Mouse (Mus musculus) neural tube, embryonic 13.5 days (tissue): Measurements from ENCODE around the gene Kansl1. TPM values are rescaled to one million over a fixed set of nuclear protein-coding genes. Genes with fewer than 3 reads are reported as not detected.

Source experiments
- ATAC-seq: fragments of 200-750 bp; cut with Nextera tagmentation; 2 replicates; pipeline ENCODE4 v1.8.0; 2017; ENCODE audit warnings: low read depth, mild to moderate bottlenecking, moderate TSS enrichment, moderate library complexity
- H3K27ac ChIP-seq: fragments of 300-500 bp; sonication (generic); replicated peaks from 2 replicates; pipeline ENCODE4 v1.5.1; 2015; ENCODE audit warnings: moderate library complexity, mild to moderate bottlenecking, inconsistent platforms
- H3K27me3 ChIP-seq: fragments of 300-500 bp; sonication (generic); 2 replicates; pipeline ENCODE4 v1.6.1; 2015; ENCODE audit warnings: mild to moderate bottlenecking, inconsistent platforms
- H3K36me3 ChIP-seq: fragments of 300-500 bp; sonication (generic); 2 replicates; pipeline ENCODE4 v1.6.1; 2015; ENCODE audit warnings: mild to moderate bottlenecking, inconsistent platforms
- H3K4me1 ChIP-seq: fragments of 300-500 bp; sonication (generic); replicated peaks from 2 replicates; pipeline ENCODE4 v1.6.1; 2015; ENCODE audit warnings: inconsistent platforms
- H3K4me2 ChIP-seq: fragments of 300-500 bp; sonication (generic); 2 replicates; pipeline ENCODE4 v1.6.1; 2015; ENCODE audit warnings: inconsistent platforms, mild to moderate bottlenecking, moderate library complexity
- H3K4me3 ChIP-seq: fragments of 300-500 bp; sonication (generic); 2 replicates; pipeline ENCODE4 v1.5.1; 2015; ENCODE audit warnings: mild to moderate bottlenecking, inconsistent platforms
- H3K9ac ChIP-seq: fragments of 300-500 bp; sonication (generic); 2 replicates; pipeline ENCODE4 v1.6.1; 2015; ENCODE audit warnings: moderate library complexity, mild to moderate bottlenecking, inconsistent platforms
- H3K9me3 ChIP-seq: fragments of 300-500 bp; sonication (generic); 2 replicates; pipeline ENCODE4 v1.6.1; 2016; ENCODE audit warnings: inconsistent platforms
- WGBS: fragments of 180-500 bp; shearing (Covaris S2); methylation state at CpG from one replicate; pipeline ENCODE4 v1.1.7; 2015; 5-methylcytosine and 5-hydroxymethylcytosine counted together
- polyA plus RNA-seq: library from polyadenylated mRNA; unstranded; fragments of >200 nt; fragmentation: Nextera tagmentation; extraction: Ambion mirVana; gene quantifications from 2 replicates; pipeline ENCODE4 v1.2.1, GENCODE M21; 2015

Kansl1 gene
- polyA plus RNA-seq: 28.9 and 30.9 TPM in 2 replicates

DNA sequence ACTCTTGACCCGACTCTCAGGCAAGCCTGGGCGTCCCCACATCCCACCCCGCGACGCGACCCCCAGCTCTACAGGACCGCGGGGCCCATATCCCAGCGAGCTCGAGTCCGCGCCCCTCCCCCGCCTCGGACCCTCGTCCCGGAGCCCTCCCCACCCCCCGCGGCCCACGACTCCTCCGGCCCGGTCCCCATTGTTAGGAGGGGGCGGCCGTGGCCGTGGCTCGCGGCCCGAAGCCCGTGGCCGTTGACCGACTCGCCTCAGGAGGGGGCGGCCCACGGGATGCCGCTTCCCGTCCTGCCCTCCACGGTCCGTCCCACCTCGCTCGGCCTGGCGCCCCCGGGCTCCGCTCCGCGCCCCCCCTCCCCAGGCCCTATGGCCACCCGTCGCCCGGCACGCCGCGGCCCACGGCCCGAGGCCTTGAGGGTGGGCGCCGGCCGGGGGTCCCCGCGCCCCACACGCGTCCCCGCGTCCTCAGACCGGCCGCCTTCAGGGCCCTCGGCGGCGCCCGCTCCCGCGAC lies at the start of gene Kansl1:
Gene Kansl1, minus strand, starts transcription at position 111 of the 518 bp plus-strand sequence.
- Histone ChIP-seq H3K9me3 (no peaks in the 10 kb centered on the region), H3K27ac (peak within 1 kb of the TSS; percentile 71), H3K9ac (peak within 1 kb of the TSS; percentile 99), H3K4me3 (peak within 1 kb of the TSS; percentile 94), H3K4me2 (peak within 1 kb of the TSS; percentile 74), H3K27me3 (no peaks in the 10 kb centered on the region; the same call in 1 of the 2 replicates), H3K4me1 (peaks cover 39% of the 10 kb centered on the region), H3K36me3 (peaks cover 13% of the 10 kb centered on the region)
- peak; percentile 82 for ATAC-seq
- 0% methylated on average over 49 of the region's 69 CpGs for WGBS

DNA sequence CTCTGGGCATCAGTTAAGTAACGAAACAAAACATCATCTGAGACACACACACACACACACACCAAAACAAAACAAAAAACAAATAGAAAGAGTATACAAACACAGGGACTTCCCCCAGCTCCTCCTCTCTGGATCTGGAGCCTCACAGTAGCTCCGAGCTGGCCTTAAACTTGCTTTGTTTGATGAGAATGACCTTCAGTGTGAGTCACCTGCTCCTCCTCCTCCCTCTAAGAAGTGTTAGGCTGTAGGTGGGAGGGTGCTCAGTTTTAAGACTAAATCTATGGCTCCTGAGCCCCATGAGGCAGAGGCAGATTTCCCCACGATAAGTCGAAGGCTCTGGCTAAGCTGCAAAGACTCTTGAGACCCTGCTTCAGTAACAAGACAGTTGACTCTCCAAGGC lies 43.8 kb upstream of the Kansl1 start:
- Histone ChIP-seq H3K27ac (no peak overlapping the region), H3K4me2 (no peak overlapping the region), H3K9me3 (no peaks in the 10 kb centered on the region), H3K4me3 (no peak overlapping the region), H3K27me3 (no peaks in the 10 kb centered on the region), H3K4me1 (no peaks in the 10 kb centered on the region), H3K9ac (no peak overlapping the region), H3K36me3 (peaks cover 90% of the 10 kb centered on the region)
- no peak for ATAC-seq
- 92% methylated on average over 4 of the region's 4 CpGs for WGBS

DNA sequence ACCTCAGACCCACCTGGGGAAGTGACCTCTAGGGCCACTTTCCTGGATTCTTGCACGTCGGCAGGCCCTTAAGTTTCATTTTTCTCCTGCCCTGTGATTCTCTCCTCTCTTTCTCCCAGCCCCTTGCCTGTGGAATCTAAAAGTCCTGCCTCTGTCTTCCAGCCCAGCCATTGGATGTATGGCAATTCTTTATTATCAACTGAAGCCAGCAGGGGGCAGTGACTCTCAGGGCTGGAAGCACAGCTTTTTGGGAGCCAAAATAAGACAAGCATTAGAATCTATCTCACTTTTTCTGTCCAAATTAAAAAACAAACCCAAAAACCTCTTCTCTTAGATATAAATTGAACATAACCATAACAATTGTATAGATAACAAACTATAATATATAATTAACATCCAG lies 41.9 kb upstream of the Kansl1 start:
- Histone ChIP-seq H3K27ac (no peak overlapping the region), H3K36me3 (peaks cover 90% of the 10 kb centered on the region), H3K9me3 (no peaks in the 10 kb centered on the region), H3K4me2 (no peak overlapping the region), H3K9ac (no peak overlapping the region), H3K4me1 (no peaks in the 10 kb centered on the region), H3K27me3 (no peaks in the 10 kb centered on the region), H3K4me3 (no peak overlapping the region)
- no peak for ATAC-seq
- 91% methylated on average over 2 of the region's 2 CpGs for WGBS

DNA sequence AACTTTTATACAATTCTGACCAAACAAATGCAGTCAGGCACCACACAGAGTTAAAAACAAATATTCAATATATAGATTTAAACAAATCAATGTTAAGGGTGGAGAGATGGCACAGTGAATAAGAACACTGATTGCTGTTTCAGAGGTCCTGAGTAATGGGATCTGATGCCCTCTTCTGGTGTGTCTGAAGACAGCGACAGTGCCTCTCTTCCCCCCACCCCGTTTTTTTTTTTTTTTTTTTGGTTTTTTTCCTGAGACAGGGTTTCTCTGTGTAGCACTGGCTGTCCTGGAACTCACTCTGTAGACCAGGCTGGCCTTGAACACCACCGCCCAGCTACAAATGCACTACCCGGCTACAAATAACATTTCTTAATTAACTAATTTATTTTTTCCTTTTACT lies 39.8 kb upstream of the Kansl1 start:
- 82% methylated on average over 4 of the region's 4 CpGs for WGBS
- no peak overlapping the region for H3K4me2 ChIP-seq
- H3K9ac ChIP-seq: no peak overlapping the region
- H3K27me3 ChIP-seq: no peaks in the 10 kb centered on the region
- no peaks in the 10 kb centered on the region for H3K4me1 ChIP-seq
- ATAC-seq: no peak
- H3K9me3 ChIP-seq: no peaks in the 10 kb centered on the region
- H3K36me3 ChIP-seq: peaks cover 83% of the 10 kb centered on the region
- no peak overlapping the region for H3K4me3 ChIP-seq
- H3K27ac ChIP-seq: no peak overlapping the region

DNA sequence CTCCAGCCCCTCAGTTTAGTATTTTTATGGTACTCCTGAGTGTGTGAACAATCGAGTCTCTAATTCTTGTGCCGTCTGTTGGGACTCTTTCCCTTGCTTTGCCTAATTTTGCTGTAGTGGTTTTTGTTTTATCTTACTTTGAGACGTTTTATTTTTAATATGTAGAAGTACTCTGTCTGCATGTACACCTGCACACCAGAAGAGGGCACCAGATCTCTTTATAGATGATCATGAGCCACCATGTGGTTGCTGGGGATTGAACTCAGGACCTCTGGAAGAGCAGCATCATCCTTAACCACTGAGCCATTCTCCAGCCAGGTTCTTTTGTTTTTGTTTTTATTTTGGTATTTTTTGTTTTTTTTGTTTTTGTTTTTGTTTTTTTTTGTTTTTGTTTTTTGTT lies 19.6 kb upstream of the Kansl1 start:
- no peaks in the 10 kb centered on the region for H3K36me3 ChIP-seq
- H3K27me3 ChIP-seq: no peaks in the 10 kb centered on the region
- H3K4me1 ChIP-seq: no peaks in the 10 kb centered on the region
- H3K9me3 ChIP-seq: no peaks in the 10 kb centered on the region; the same call in 1 of the 2 replicates
- no peak overlapping the region for H3K27ac ChIP-seq
- no peak overlapping the region for H3K9ac ChIP-seq
- H3K4me2 ChIP-seq: no peak overlapping the region
- 83% methylated on average over 3 of the region's 3 CpGs for WGBS
- no peak overlapping the region for H3K4me3 ChIP-seq
- ATAC-seq: no peak

DNA sequence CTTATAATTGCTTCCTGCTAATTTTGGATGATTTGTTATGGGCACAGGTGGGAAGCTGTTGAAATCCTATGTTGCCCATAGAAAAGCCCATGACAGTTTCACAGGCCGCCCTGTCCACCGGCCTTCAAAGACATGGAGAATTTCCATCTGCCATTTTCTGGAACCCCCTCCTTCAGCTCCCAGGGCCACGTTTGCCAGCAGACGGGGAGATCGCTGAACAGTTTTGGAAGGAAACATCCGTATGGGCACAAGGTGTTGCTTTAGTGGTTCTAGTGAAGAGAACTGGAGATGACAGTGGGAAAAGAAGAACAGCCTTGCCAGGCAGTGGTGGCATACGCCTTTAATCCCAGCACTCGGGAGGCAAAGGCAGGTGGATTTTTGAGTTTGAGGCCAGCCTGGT lies 13.3 kb upstream of the Kansl1 start:
- H3K9me3 ChIP-seq: no peaks in the 10 kb centered on the region; the same call in 1 of the 2 replicates
- H3K4me3 ChIP-seq: no peak overlapping the region
- H3K36me3 ChIP-seq: no peaks in the 10 kb centered on the region
- no peaks in the 10 kb centered on the region for H3K27me3 ChIP-seq
- H3K4me1 ChIP-seq: no peaks in the 10 kb centered on the region
- no peak for ATAC-seq
- H3K4me2 ChIP-seq: no peak overlapping the region
- no peak overlapping the region for H3K9ac ChIP-seq
- H3K27ac ChIP-seq: no peak overlapping the region
- WGBS: 91% methylated on average over 8 of the region's 8 CpGs

DNA sequence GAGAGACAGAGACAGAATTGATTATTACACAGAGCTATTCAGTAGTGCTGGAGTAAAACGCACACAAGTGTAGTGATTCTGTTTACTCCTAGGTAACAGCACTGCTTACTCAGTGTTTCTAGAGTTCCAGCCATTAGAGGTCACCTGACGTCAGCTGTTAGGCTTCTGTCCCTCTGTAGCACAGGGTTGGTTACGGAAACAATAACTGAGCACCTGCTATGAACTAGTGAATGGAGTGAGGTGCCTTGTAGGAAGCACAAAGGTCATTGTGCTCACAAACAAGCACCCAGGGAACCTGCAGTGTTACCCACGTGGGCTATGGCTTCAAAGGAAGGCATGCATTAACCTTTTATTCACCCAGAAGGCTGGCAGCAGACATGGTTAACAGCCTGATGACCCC lies 10.8 kb upstream of the Kansl1 start:
- WGBS: 60% methylated on average over 4 of the region's 4 CpGs
- Histone ChIP-seq H3K4me1 (no peaks in the 10 kb centered on the region), H3K4me2 (no peak overlapping the region), H3K4me3 (no peak overlapping the region), H3K27me3 (no peaks in the 10 kb centered on the region), H3K27ac (no peak overlapping the region), H3K36me3 (no peaks in the 10 kb centered on the region), H3K9ac (no peak overlapping the region), H3K9me3 (no peaks in the 10 kb centered on the region)
- ATAC-seq: no peak

DNA sequence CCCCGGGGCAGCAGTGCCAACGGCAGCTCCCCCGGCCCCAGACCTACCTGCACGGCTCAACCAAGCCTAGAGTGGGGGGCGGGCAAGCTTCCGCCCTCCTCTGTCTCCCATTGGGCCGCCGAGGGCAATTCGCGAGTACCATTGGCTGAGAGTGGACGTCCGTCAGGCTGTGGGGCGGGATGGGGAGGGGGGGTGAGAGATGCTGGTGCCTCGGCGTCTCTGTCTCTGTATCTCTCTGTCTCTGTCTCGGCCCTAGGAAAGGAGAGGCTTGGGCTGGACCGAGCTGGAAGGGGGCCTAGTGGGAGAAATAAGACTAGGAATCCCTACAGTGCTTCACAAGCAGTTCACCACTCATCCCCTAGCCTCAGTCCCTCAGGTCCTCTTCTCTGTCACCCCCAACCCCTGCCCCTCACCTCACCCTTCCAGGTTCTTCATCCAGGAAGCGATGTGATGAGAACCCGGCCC lies 742 bp upstream of the Kansl1 start:
- no peaks in the 10 kb centered on the region for H3K9me3 ChIP-seq
- H3K27me3 ChIP-seq: no peaks in the 10 kb centered on the region; the same call in 1 of the 2 replicates
- ATAC-seq: peak; percentile 100
- peak overlapping the region; percentile 94 for H3K4me3 ChIP-seq
- 3% methylated on average over 19 of the region's 19 CpGs for WGBS
- peaks cover 36% of the 10 kb centered on the region for H3K4me1 ChIP-seq
- peak overlapping the region; percentile 71 for H3K27ac ChIP-seq
- H3K4me2 ChIP-seq: peak overlapping the region; percentile 74
- peaks cover 13% of the 10 kb centered on the region for H3K36me3 ChIP-seq
- H3K9ac ChIP-seq: peak overlapping the region; percentile 99

DNA sequence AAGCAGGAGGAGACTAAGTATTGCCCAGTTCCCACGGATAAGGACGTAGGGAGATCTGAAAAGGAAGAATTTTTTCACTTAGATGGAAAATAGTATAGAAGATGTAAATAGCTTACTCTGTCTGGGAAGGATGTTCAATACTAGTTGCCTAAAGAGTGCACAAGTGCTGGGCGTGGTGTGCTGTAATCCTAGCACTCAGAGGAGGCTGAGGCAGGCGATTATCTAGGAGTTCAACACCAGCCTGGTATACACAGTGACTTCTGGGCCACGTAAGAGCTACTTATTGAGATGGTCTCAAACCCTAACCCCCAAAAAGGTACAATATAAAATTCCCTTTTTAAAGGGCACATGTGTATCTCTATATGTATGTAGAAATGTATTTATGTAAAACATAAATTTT lies 963 bp downstream of the Kansl1 start:
- Histone ChIP-seq H3K9ac (no peak overlapping the region), H3K4me3 (no peak overlapping the region; the same call in 1 of the 2 replicates), H3K36me3 (peaks cover 20% of the 10 kb centered on the region), H3K4me1 (peaks cover 39% of the 10 kb centered on the region), H3K4me2 (peak overlapping the region; percentile 31), H3K27me3 (no peaks in the 10 kb centered on the region; the same call in 1 of the 2 replicates), H3K27ac (no peak overlapping the region), H3K9me3 (no peaks in the 10 kb centered on the region)
- WGBS: 85% methylated on average over 5 of the region's 5 CpGs
- no peak for ATAC-seq

DNA sequence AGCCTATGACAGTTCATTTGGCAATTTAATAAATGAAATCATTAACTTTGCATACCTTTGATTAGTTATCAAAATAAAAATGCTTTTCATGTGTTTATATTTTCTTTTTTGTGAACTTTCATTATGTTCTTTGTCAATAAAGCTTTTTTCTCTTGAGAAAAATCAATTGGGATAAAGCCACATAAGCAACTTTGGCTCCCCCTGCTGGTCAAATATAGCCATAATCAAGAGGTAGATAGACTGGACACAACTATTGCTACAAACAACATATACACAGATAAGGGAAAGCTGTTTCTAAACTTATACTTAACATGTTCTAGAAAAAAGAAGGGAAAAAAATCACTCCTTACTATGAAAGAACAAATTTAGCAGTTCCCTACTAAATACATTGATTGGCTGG lies 7.1 kb downstream of the Kansl1 start:
- no peaks in the 10 kb centered on the region for H3K9me3 ChIP-seq
- no peak overlapping the region for H3K4me3 ChIP-seq
- no peaks in the 10 kb centered on the region for H3K27me3 ChIP-seq
- no peak overlapping the region for H3K4me2 ChIP-seq
- no peak overlapping the region for H3K27ac ChIP-seq
- H3K9ac ChIP-seq: no peak overlapping the region
- H3K4me1 ChIP-seq: peaks cover 17% of the 10 kb centered on the region
- H3K36me3 ChIP-seq: peaks cover 21% of the 10 kb centered on the region
- ATAC-seq: no peak

DNA sequence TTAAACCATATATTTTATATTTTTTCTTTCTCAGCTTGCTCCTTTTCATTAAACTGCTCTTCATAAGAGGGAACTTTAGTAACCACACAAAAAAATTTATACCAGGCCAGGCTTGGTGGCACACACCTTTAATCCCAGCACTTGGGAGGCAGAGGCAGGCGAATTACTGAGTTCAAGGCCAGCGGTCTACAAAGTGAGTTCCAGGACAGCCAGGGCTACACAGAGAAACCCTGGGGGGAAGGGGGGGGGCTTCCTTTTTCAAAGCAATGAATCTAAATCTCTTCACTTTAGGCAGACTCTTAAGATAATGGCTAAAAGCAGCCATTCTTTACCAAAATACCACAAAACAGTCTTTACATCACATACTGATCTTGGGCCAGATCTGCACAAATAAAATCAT lies 9.0 kb downstream of the Kansl1 start:
- peaks cover 6% of the 10 kb centered on the region for H3K4me1 ChIP-seq
- no peaks in the 10 kb centered on the region for H3K27me3 ChIP-seq
- H3K27ac ChIP-seq: no peak overlapping the region
- no peak overlapping the region for H3K9ac ChIP-seq
- peaks cover 12% of the 10 kb centered on the region; the same call in 1 of the 2 replicates for H3K36me3 ChIP-seq
- 98% methylated on average over 2 of the region's 2 CpGs for WGBS
- ATAC-seq: no peak
- H3K4me2 ChIP-seq: no peak overlapping the region
- no peak overlapping the region for H3K4me3 ChIP-seq
- no peaks in the 10 kb centered on the region for H3K9me3 ChIP-seq

DNA sequence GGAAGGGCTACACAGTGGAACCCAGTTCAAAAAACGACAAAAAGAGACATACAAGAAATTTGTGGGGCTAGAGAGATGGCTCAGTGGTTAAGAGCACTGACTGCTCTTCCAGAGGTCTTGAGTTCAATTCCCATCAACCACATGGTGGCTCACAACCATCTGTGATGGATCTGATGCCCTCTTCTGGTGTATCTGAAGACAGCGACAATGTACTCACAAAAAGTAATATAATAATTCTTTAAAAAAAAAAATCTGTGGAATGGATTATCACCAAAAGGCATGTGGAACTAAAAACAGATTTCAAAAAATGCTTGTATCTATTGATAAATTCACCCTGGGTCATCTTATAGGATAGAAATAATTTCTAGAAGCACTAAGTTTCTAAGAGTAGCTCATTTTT lies 10.2 kb downstream of the Kansl1 start:
- Histone ChIP-seq H3K4me2 (no peak overlapping the region), H3K9ac (no peak overlapping the region), H3K36me3 (peaks cover 11% of the 10 kb centered on the region; the same call in 1 of the 2 replicates), H3K4me1 (no peaks in the 10 kb centered on the region), H3K27ac (no peak overlapping the region), H3K4me3 (no peak overlapping the region), H3K27me3 (no peaks in the 10 kb centered on the region), H3K9me3 (no peaks in the 10 kb centered on the region)
- no peak for ATAC-seq
- 69% methylated on average over 2 of the region's 2 CpGs for WGBS

DNA sequence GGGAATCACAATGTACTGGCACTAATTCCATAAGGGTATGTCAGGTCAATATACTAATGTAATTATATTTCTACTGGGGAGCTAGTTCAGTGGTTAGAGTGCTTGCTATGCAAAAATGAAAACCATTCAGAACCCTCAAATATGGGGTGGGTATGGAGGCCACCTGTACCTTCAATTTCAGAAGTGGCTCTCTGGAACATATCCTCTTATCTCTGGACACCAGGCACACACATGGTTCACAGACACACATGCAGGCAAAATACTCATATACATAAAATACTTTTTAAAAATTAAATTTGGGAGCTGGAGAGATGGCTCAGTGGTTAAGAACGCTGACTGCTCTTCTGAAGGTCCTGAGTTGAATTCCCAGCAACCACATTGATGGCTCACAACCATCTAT lies 16.0 kb downstream of the Kansl1 start:
- H3K27ac ChIP-seq: no peak overlapping the region
- H3K36me3 ChIP-seq: peaks cover 3% of the 10 kb centered on the region; the same call in 1 of the 2 replicates
- H3K9ac ChIP-seq: no peak overlapping the region
- no peaks in the 10 kb centered on the region for H3K4me1 ChIP-seq
- no peak for ATAC-seq
- no peak overlapping the region for H3K4me2 ChIP-seq
- H3K4me3 ChIP-seq: no peak overlapping the region
- H3K27me3 ChIP-seq: no peaks in the 10 kb centered on the region
- 94% methylated on average over 1 of the region's 1 CpGs for WGBS
- H3K9me3 ChIP-seq: no peaks in the 10 kb centered on the region
